Mouse (Mus musculus) heart, embryonic 14.5 days (tissue): ENCODE data around the gene Fnbp1. TPM values are rescaled to one million over a fixed set of nuclear protein-coding genes. Genes with fewer than 3 reads are reported as not detected.
A peak's percentile ranks its signal among the peaks of the same experiment; 100 is the strongest.

Experiments
- ATAC-seq: fragments of 200-750 bp; cut with Nextera tagmentation; 2 replicates; pipeline ENCODE4 v1.8.0; 2017; ENCODE audit warnings: low read depth, moderate TSS enrichment; ENCODE audit not compliant: insufficient number of reproducible peaks, insufficient read depth, low FRiP score
- H3K27ac ChIP-seq, 2 experiments: fragments of 200-500 bp in 1 of 2; fragments of 300-500 bp in 1 of 2; sonication (generic) in 1 of 2; replicated peaks in 1 of 2; 2 replicates each; pipeline ENCODE4 v1.5.1; 2012 to 2014; ENCODE audit warnings: low read depth in 2 of 2, low read length in 2 of 2, control low read depth in 1 of 2, mild to moderate bottlenecking in 1 of 2, mixed read lengths in 1 of 2; ENCODE audit not compliant: control insufficient read depth in 1 of 2, insufficient read depth in 1 of 2
- H3K27me3 ChIP-seq: fragments of 300-500 bp; sonication (generic); 2 replicates; pipeline ENCODE4 v1.6.1; 2014; ENCODE audit warnings: mild to moderate bottlenecking, low read length, control low read depth; ENCODE audit not compliant: control insufficient read depth, insufficient read depth
- H3K36me3 ChIP-seq: fragments of 300-500 bp; sonication (generic); 2 replicates; pipeline ENCODE4 v1.6.1; 2014; ENCODE audit warnings: mild to moderate bottlenecking, control low read depth, low read length, mixed read lengths; ENCODE audit not compliant: control insufficient read depth, insufficient read depth
- H3K4me1 ChIP-seq, 2 experiments: fragments of 200-500 bp in 1 of 2; fragments of 300-500 bp in 1 of 2; sonication (generic) in 1 of 2; 2 replicates each; pipeline ENCODE4 v1.6.1; 2012 to 2014; ENCODE audit warnings: low read length in 2 of 2, control low read depth in 1 of 2, mixed read lengths in 1 of 2; ENCODE audit not compliant: control insufficient read depth in 2 of 2, insufficient read depth in 2 of 2
- H3K4me2 ChIP-seq: fragments of 300-500 bp; sonication (generic); 2 replicates; pipeline ENCODE4 v1.6.1; 2014; ENCODE audit warnings: mild to moderate bottlenecking, low read length
- H3K4me3 ChIP-seq, 2 experiments: fragments of 200-500 bp in 1 of 2; fragments of 300-500 bp in 1 of 2; sonication (generic) in 1 of 2; 2 replicates each; pipeline ENCODE4 v1.5.1; 2012 to 2014; ENCODE audit warnings: low read length in 2 of 2, mild to moderate bottlenecking in 2 of 2, control low read depth in 1 of 2, low read depth in 1 of 2, moderate library complexity in 1 of 2; ENCODE audit not compliant: control insufficient read depth in 1 of 2, insufficient read depth in 1 of 2
- H3K9ac ChIP-seq: fragments of 300-500 bp; sonication (generic); 2 replicates; pipeline ENCODE4 v1.6.1; 2014; ENCODE audit warnings: mild to moderate bottlenecking, low read length
- H3K9me3 ChIP-seq: fragments of 300-500 bp; sonication (generic); 2 replicates; pipeline ENCODE4 v1.6.1; 2016; ENCODE audit warnings: low read length, control low read depth; ENCODE audit not compliant: control insufficient read depth
- WGBS: fragments of 180-500 bp; shearing (Covaris S2); extraction: QIAGEN DNeasy Blood & Tissue Kit; methylation state at CpG from one replicate; pipeline ENCODE4 v1.1.7; 2014; 5-methylcytosine and 5-hydroxymethylcytosine counted together
- polyA plus RNA-seq: library from polyadenylated mRNA; unstranded; fragments of >200 nt; fragmentation: Nextera tagmentation; extraction: Ambion mirVana; gene quantifications from 2 replicates; pipeline ENCODE4 v1.2.1, GENCODE M21; 2014

Gene Fnbp1
- polyA plus RNA-seq, 1 experiment from 2014 or later, result 19.4 TPM

DNA sequence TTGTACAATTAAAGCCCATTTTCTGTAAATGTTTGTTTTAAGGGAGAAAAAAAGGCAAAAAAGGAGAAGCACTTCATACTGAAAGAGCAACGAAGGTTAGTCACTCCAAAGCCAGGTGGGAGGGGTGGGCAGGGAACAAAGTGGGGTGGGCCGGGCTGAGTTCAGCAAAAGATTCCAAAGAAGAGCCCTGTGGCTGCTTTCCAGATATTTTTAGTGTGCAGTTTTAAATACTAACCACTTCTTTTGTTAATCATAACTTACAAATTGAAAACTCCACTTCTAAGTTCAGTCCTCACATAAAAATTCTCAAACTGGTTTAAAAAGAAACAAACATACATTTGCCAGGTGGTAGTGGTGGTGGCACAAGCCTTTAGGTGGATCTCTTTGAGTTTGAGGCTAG is 44.5 kb downstream of the Fnbp1 start:
- H3K9me3 ChIP-seq, result no peaks in the 10 kb centered on the region
- WGBS, result 79% methylated on average over 2 of the region's 2 CpGs
- peaks cover 5 to 9% of the 10 kb centered on the region in 2 experiments; a peak in 3 of 4 replicates for H3K4me1 ChIP-seq
- no peak for ATAC-seq
- H3K27ac ChIP-seq, result no peak overlapping the region
- no peak overlapping the region for H3K4me3 ChIP-seq
- no peak overlapping the region for H3K4me2 ChIP-seq
- peaks cover 26% of the 10 kb centered on the region for H3K36me3 ChIP-seq
- H3K9ac ChIP-seq, result no peak overlapping the region
- H3K27me3 ChIP-seq, result no peaks in the 10 kb centered on the region

DNA sequence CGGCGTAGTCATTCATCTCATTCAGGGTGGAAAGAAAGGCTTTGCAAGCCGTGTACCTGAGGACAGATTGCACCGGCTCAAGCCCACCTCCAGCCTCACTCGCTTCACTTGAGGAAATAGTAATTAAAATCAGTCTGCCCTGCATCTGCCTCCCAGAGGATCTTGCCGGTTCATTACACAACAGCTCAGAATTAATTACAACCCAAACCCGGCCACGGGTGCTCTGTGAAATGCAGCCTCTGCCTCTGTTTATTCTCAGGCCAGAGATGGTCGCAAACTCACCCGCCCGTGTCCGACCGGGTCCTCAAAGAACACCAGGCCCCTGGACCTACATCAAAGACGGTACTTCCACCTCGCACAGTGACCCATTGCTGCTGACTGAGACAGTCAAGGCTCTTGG is 45.7 kb downstream of the Fnbp1 start:
- WGBS, result 94% methylated on average over 15 of the region's 15 CpGs
- no peak overlapping the region; the same call in 1 of the 2 replicates for H3K9ac ChIP-seq
- ATAC-seq, result no peak
- H3K4me3 ChIP-seq, result no peak overlapping the region
- no peaks in the 10 kb centered on the region for H3K27me3 ChIP-seq
- peaks cover 2 to 5% of the 10 kb centered on the region in 2 experiments; a peak in 3 of 4 replicates for H3K4me1 ChIP-seq
- H3K36me3 ChIP-seq, result peaks cover 33% of the 10 kb centered on the region
- H3K4me2 ChIP-seq, result no peak overlapping the region
- H3K9me3 ChIP-seq, result no peaks in the 10 kb centered on the region
- no peak overlapping the region for H3K27ac ChIP-seq

GRCm38 (mm10) chr2:31094565-31094964 is 47.2 kb downstream of the Fnbp1 start:
- peaks cover 3% of the 10 kb centered on the region in 2 experiments; a peak in 2 of 4 replicates for H3K4me1 ChIP-seq
- no peak overlapping the region for H3K27ac ChIP-seq
- no peak overlapping the region for H3K9ac ChIP-seq
- H3K4me3 ChIP-seq, result no peak overlapping the region
- H3K36me3 ChIP-seq, result peaks cover 27% of the 10 kb centered on the region
- 38% methylated on average over 5 of the region's 5 CpGs for WGBS
- no peak for ATAC-seq
- H3K9me3 ChIP-seq, result no peaks in the 10 kb centered on the region
- no peak overlapping the region for H3K4me2 ChIP-seq
- no peaks in the 10 kb centered on the region for H3K27me3 ChIP-seq

GRCm38 (mm10) chr2:31092939-31093338 is 48.9 kb downstream of the Fnbp1 start:
- WGBS, result 86% methylated on average over 3 of the region's 3 CpGs
- H3K27ac ChIP-seq, result no peak overlapping the region

DNA sequence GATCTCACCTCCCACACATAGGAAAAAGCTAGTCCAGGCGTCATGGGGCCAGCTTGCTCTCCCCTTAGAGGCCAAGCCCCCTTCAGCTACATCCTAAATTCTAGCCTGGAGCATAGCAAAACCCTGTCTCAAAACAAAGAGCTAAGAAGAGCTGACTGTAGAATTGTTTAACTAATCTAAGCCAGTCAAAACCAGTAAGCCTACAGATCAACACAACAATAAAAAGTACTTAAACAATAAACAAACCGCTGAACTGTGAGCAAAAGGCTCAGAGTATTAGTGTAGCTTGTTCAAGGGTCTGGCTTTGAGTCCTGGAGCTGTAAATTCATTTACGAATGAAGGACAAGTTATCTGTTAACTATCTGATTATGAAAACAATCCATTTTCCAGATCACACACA is 50.6 kb downstream of the Fnbp1 start:
- no peaks in the 10 kb centered on the region for H3K27me3 ChIP-seq
- peaks cover 21 to 27% of the 10 kb centered on the region in 2 experiments for H3K4me1 ChIP-seq
- peaks cover 21% of the 10 kb centered on the region for H3K36me3 ChIP-seq
- H3K9ac ChIP-seq, result no peak overlapping the region
- H3K9me3 ChIP-seq, result no peaks in the 10 kb centered on the region
- no peak for ATAC-seq
- no peak overlapping the region for H3K27ac ChIP-seq
- H3K4me2 ChIP-seq, result no peak overlapping the region
- no peak overlapping the region for H3K4me3 ChIP-seq
- WGBS, result 61% methylated on average over 3 of the region's 3 CpGs

More at GRCm38 (mm10) chr2:31092939-31093338, 48.9 kb downstream of the Fnbp1 start:
- Histone ChIP-seq H3K27me3 (no peaks in the 10 kb centered on the region), H3K4me2 (no peak overlapping the region), H3K9ac (no peak overlapping the region), H3K4me3 (no peak overlapping the region), H3K9me3 (no peaks in the 10 kb centered on the region), H3K4me1 (peaks cover 14% of the 10 kb centered on the region in 2 experiments), H3K36me3 (peaks cover 27% of the 10 kb centered on the region)
- no peak for ATAC-seq

DNA sequence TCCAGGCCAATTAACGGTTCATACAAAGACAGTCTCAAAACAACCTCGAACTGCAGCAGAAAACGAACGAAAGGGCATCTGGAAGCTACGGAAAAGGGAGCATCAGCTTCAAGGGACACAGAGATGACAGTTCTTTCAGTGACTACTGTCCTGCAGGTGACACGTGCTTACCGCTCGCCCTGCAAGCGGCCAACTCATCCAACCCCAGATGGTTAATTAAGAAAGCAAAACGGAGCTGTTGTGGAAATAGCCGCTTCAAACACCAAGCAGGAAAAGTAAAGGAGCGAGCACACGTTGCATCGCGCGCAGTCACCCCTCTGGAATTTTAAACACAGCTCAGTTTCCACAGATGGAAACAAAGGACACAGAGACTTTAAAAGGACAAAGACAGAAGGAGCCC is 52.2 kb downstream of the Fnbp1 start:
- H3K27ac ChIP-seq, result no peak overlapping the region
- WGBS, result 71% methylated on average over 16 of the region's 16 CpGs
- H3K4me3 ChIP-seq, result no peak overlapping the region
- no peak overlapping the region for H3K4me2 ChIP-seq
- no peaks in the 10 kb centered on the region for H3K9me3 ChIP-seq
- H3K36me3 ChIP-seq, result peaks cover 18% of the 10 kb centered on the region; the same call in 1 of the 2 replicates
- peaks cover 21 to 27% of the 10 kb centered on the region in 2 experiments for H3K4me1 ChIP-seq
- ATAC-seq, result no peak
- H3K27me3 ChIP-seq, result no peaks in the 10 kb centered on the region
- no peak overlapping the region for H3K9ac ChIP-seq

GRCm38 (mm10) chr2:31088871-31089270 is 52.9 kb downstream of the Fnbp1 start:
- Histone ChIP-seq H3K9ac (no peak overlapping the region), H3K9me3 (0 out of 2 replicates have a peak, but pooled peaks cover 3% of the 10 kb centered on the region), H3K4me2 (no peak overlapping the region), H3K27me3 (no peaks in the 10 kb centered on the region), H3K4me3 (no peak overlapping the region), H3K27ac (0 out of 4 replicates have a peak overlapping the region, but pooled peaks of 1 of the 2 experiments have one; percentile 57), H3K36me3 (peaks cover 25% of the 10 kb centered on the region), H3K4me1 (peaks cover 21 to 27% of the 10 kb centered on the region in 2 experiments)
- ATAC-seq, result no peak
- 80% methylated on average over 8 of the region's 8 CpGs for WGBS
